Mouse (Mus musculus): Measurements from ENCODE around the gene Msln. TPM values are rescaled to one million over a fixed set of nuclear protein-coding genes. Genes with fewer than 3 reads are reported as not detected.

The Msln gene
- 66.0 and 71.7 TPM in 2 replicates for polyA plus RNA-seq (2015; fragmentation: Nextera tagmentation; extraction: Ambion mirVana)

DNA sequence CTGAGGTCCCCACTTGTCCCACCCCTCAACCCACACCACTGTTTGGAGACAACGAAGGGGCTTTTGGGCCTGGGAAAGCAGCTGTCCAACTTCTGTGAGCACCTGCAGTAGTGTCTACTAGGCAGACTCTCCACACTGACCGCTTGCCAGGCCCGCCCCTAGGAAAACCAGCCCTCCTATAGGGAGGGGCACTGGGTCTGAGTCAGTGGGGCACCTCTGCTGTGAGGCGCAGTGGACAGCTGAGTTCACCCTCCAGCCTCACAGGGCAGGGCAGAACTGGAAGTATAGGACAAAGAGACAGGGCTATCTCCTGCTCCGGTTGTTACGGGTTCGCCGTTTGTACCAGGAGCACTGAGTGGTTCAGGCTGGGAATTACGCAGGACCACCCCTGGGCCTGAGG lies at the start of gene Msln:
TSS of gene Msln (minus strand) at position 138 of the 400 bp plus-strand sequence.

DNA sequence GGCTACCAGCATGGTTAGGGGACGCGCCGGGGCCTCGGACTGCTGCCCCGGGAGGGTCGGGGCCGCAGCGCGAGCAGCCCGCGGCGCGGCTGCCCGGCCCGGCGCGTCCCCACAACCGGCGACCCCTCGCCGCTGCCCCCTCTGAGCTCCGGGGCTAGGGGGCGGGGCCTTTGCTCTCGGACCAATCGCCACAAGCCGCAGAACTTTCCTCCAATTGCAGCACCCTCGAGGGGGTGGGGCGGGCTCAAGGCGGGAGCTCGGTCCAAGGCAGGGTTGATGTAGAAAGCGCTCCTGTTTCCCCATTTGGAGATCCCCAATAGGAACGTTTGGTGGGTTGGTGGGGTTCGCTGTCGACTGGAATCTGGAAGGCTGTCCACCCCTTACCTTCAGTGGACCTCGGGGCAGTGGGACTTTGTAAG lies 42.8 kb upstream of the Msln start, which contains the start of gene Metrn:
TSS of gene Metrn (minus strand) at position 186 of the 419 bp plus-strand sequence.

DNA sequence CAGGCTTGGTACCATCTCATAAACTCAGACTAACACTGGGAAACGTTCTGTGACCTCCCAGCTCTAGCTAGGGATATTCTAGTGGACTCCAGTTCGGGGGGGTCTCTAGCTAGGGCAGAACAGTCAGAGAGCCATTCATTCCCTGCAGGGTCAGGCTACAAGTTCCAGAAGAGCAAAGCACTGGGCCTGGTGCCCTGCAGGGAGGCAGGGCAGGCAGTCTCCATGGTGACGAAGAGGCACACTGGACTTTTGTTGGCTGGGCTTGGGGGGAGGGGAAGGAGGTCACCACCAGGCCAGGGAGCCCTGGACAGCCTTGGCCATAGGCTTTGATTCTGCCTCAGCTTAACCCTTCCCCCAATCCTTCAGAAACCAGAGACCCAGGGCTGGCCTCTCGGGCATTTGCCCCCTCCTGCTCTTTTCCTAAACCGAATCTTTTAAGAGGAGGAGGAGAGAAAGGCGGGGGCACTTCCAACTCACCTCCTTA lies 41.5 kb upstream of the Msln start, which contains the start of gene AC134908.4:
TSS of gene AC134908.4 (minus strand) at position 51 of the 484 bp plus-strand sequence.

DNA sequence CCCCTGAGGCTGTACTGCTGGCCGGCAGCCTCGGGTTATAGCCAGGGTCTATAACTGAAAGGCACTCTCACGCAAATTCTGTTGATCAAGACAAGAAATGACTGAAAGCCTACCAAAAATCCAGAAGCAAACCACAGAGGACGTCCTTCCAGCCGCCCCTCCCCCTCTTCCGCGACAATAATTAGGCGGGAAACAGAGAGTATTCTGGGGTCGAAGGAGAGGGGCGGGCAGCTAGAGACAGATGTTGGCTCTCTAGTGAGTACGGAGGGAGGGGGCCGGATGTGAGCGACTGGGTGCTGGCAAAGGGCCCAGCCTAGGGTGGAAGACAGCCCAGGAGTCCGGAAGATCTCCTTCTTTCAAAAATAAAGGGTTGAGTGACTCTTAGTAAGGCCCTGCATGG lies 38.4 kb upstream of the Msln start, which contains the start of gene Fam173a:
TSS of gene Fam173a (minus strand) at position 287 of the 400 bp plus-strand sequence.

DNA sequence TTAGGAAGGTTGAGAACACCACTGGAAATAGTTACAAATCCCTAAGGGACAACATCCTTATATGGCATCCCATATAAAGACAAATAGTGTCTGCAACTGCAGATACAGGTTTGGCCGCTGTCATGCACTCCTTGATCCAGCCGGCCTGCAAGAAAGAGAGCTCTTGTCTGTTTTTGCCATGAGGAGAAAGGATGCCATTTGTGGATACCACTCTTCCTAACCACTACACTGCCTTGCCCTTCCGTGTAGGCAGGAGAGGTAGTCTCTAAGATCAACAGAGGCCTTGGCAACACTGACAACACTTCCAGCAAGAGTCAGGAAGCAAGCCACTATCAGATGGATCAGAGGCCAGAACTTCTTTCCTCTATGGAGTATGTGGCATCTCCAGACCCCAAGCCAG lies 32.1 kb upstream of the Msln start, which contains the start of gene Ccdc78:
TSS of gene Ccdc78 (plus strand) at position 301 of the 400 bp plus-strand sequence.

DNA sequence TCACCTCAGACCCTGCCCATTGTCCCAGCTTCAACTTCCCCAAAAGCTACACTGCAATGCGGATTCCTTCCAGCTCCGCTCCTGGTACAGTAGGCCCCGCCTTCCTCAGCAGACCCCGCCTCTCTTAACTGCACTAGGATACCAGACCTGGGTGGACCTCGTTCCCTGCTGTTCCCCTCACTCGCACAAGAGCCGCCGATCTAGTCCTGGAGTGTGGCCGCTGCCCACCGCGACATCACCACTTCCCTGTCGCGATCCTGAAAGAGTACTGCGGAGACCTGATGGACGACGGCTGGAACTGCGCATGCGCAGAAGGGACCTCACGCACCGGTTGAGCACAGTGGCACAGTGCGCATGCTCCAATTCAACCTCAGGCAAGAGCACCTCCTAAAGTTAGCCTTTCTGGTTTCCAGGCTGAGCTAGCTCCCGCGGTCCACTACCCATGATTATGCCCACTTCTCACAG lies 31.1 kb upstream of the Msln start, which contains the start of gene Haghl:
TSS of gene Haghl (minus strand) at position 393 of the 465 bp plus-strand sequence.

DNA sequence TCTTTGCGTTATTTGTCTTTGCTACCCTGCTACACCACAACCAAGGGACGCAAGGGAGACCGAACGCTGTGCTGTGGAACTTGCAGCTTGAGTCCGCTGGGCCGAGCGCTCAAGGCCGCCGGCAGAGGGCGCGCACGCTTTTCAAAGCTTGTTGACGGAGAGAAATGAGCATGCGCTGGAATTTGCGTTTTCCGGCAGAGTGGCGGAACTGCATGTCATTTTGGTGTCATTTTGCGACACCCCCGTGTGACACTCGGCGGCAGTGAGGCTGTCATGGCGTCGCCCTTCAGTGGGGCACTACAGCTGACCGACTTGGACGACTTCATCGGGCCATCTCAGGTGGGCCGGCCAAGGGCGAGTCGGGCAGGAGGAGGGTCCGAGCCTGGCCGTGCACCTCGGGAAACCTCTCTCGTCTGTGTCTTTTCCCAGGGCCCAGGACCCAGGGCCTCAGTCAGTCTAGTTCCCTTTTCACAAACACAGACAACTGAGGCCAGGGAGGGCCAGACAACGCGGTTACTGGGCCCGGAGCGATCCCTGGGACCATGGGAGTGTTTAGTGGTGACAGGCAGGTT lies 19.5 kb upstream of the Msln start, which contains the start of gene Narfl:
TSS of gene Narfl (plus strand) at position 228 of the 572 bp plus-strand sequence.

DNA sequence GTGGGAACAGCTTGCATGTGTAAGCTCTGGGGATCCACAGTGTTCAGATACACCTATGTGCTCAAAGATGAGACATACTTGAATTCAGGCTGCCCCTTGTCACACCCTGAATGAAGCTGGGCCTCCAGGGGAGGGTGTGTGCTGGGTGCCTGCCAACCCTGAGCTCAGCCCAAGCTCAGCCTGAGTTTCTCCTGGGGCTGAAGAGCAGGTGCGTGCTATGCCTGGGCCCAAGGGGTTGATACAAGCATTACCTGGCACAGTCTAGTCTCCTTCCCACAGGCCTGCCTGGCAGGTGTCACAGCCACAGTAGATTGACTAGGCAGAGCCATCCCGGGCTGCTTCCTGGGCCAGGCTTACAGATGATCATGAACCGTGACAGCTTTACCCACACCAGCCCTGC lies 18.4 kb downstream of the Msln start, which contains the start of gene Mslnl:
TSS of gene Mslnl (plus strand) at position 298 of the 400 bp plus-strand sequence.

DNA sequence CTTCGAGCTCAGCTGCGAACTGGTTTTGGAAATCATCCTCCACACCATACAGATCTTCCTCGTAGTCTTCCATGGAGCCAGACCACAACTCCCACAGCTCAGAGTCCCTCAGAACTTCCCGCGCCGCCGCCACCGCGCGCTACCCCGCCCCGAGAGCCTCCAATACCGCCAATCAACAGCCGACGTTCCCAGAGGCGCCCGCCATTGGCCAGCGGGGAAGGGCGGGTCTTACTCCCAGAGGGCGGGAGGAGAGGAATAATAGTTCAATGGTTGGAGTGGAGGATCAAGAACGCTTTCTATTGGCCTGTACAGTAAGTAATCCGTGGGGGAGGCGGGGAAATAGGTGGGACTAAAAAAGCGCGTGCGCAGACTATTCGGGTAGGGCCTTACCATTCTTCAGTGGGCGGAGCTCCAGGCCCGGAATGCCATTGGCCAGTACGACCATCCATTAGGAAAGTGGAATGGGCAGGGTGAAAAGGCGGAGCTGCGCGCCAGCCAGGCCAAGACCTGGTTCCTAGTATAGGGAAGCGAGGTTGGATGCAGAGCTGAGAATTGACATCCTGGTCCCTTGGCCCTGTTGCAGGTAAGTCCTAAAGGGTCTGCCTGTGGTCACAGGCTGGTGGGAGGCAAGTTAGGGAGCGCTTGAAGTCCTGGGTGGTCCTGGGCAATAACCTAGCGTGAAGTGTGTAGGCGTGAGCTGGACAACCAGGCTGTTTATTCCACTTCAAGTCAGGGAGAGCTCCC lies 26.7 kb downstream of the Msln start, which contains the start of the genes Chtf18 and Rpusd1:
TSS of gene Chtf18 (minus strand) at position 155 of the 744 bp plus-strand sequence.
TSS of gene Rpusd1 (plus strand) at position 406 of the 744 bp plus-strand sequence.

DNA sequence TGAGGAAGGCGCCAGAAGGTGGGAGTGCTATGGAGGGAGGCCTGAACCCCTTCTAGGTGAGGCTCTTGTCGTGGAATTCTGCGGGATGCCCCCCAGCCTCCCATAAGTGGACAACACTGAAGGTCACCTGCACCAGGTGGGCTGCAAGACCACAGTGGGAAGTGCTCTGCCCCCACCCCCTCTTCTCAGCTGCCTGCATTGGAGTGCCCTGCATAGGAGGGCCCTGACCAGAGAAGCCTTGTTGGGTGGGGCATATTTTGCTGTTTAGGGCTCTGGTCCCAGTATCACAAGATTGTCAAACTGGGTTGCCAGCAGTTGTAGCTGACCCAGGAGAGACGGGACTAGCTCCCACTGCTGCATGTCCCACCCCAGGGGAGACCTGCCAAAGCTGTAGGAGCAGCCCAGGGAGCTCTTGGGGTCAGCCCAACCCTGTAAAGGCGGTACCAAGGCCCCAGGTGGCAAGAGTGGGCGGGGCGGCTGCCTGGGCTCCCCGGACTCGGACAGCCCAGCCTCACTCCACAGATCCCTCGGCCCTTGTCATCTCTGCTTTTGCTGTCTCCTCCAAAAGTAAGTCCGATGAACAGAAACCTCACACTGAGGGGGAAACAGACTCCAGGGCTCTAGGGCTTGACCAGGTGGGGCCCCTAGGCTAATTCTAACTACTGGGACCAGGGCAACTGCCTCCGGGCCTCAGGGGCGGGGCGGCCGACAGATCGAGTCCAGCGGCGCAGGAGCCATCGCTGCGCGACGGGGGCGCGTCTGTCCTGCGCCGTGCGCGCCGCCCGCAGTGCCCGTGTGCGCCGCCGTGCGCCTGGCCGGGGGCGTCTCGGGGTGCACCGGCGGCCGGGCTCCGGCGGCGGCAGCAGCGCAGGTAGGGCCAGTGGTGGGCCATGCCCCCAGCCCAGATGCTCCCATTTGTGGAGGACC lies 37.2 kb downstream of the Msln start, which contains the start of gene Gng13:
TSS of gene Gng13 (plus strand) at position 461 of the 927 bp plus-strand sequence.

Other genes starting within 250 kb of the Msln start
- gene Sox8, start 183.7 kb downstream of the Msln start, polyA plus RNA-seq (2015; fragmentation: Nextera tagmentation; extraction: Ambion mirVana), result 0.17 and 0.22 TPM in 2 replicates
- gene Lmf1, start 175.3 kb downstream of the Msln start, polyA plus RNA-seq (2015; fragmentation: Nextera tagmentation; extraction: Ambion mirVana), result 6.1 and 7.9 TPM in 2 replicates
- 0.97 and 2.3 TPM in 2 replicates for gene Gng13, start 37.2 kb downstream of the Msln start, polyA plus RNA-seq (2015; fragmentation: Nextera tagmentation; extraction: Ambion mirVana)
- 23.3 and 29.4 TPM in 2 replicates for gene Chtf18, start 27.0 kb downstream of the Msln start, polyA plus RNA-seq (2015; fragmentation: Nextera tagmentation; extraction: Ambion mirVana)
- 9.7 and 10.3 TPM in 2 replicates for gene Rpusd1, start 26.7 kb downstream of the Msln start, polyA plus RNA-seq (2015; fragmentation: Nextera tagmentation; extraction: Ambion mirVana)
- not detected in 2 replicates for gene Mslnl, start 18.3 kb downstream of the Msln start, polyA plus RNA-seq (2015; fragmentation: Nextera tagmentation; extraction: Ambion mirVana)
- gene Narfl, start 19.4 kb upstream of the Msln start, polyA plus RNA-seq (2015; fragmentation: Nextera tagmentation; extraction: Ambion mirVana), result 17.6 and 18.6 TPM in 2 replicates
- gene Haghl, start 31.3 kb upstream of the Msln start, polyA plus RNA-seq (2015; fragmentation: Nextera tagmentation; extraction: Ambion mirVana), result 24.5 and 25.5 TPM in 2 replicates
- 0.10 and 0.19 TPM in 2 replicates for gene Ccdc78, start 32.2 kb upstream of the Msln start, polyA plus RNA-seq (2015; fragmentation: Nextera tagmentation; extraction: Ambion mirVana)
- gene Fam173a, start 38.5 kb upstream of the Msln start, polyA plus RNA-seq (2015; fragmentation: Nextera tagmentation; extraction: Ambion mirVana), result 64.4 and 68.0 TPM in 2 replicates
- gene AC134908.4, start 41.3 kb upstream of the Msln start, polyA plus RNA-seq (2015; fragmentation: Nextera tagmentation; extraction: Ambion mirVana), result not detected in 2 replicates
- gene Metrn, start 42.8 kb upstream of the Msln start, polyA plus RNA-seq (2015; fragmentation: Nextera tagmentation; extraction: Ambion mirVana), result 42.7 and 43.8 TPM in 2 replicates
- gene Fbxl16, start 54.7 kb upstream of the Msln start, polyA plus RNA-seq (2015; fragmentation: Nextera tagmentation; extraction: Ambion mirVana), result 0.38 and 0.73 TPM in 2 replicates
- 9.9 and 11.4 TPM in 2 replicates for gene Wdr24, start 69.2 kb upstream of the Msln start, polyA plus RNA-seq (2015; fragmentation: Nextera tagmentation; extraction: Ambion mirVana)
- 12.0 and 13.3 TPM in 2 replicates for gene Jmjd8, start 74.5 kb upstream of the Msln start, polyA plus RNA-seq (2015; fragmentation: Nextera tagmentation; extraction: Ambion mirVana)
- gene Stub1, start 79.0 kb upstream of the Msln start, polyA plus RNA-seq (2015; fragmentation: Nextera tagmentation; extraction: Ambion mirVana), result 123 and 132 TPM in 2 replicates
- gene Rhbdl1, start 82.9 kb upstream of the Msln start, polyA plus RNA-seq (2015; fragmentation: Nextera tagmentation; extraction: Ambion mirVana), result 1.4 and 1.9 TPM in 2 replicates
- 1.0 and 1.1 TPM in 2 replicates for gene Gm20683, start 87.4 kb upstream of the Msln start, polyA plus RNA-seq (2015; fragmentation: Nextera tagmentation; extraction: Ambion mirVana)
- 12.9 and 13.5 TPM in 2 replicates for gene Rhot2, start 90.5 kb upstream of the Msln start, polyA plus RNA-seq (2015; fragmentation: Nextera tagmentation; extraction: Ambion mirVana)
- 10.9 and 12.9 TPM in 2 replicates for gene Wdr90, start 107.1 kb upstream of the Msln start, polyA plus RNA-seq (2015; fragmentation: Nextera tagmentation; extraction: Ambion mirVana)
- 38.2 and 38.4 TPM in 2 replicates for gene Mcrip2, start 114.4 kb upstream of the Msln start, polyA plus RNA-seq (2015; fragmentation: Nextera tagmentation; extraction: Ambion mirVana)
- 34.2 and 34.8 TPM in 2 replicates for gene Mettl26, start 120.7 kb upstream of the Msln start, polyA plus RNA-seq (2015; fragmentation: Nextera tagmentation; extraction: Ambion mirVana)
- gene Wfikkn1, start 126.5 kb upstream of the Msln start, polyA plus RNA-seq (2015; fragmentation: Nextera tagmentation; extraction: Ambion mirVana), result 0.30 and 0.38 TPM in 2 replicates
- gene Rab40c, start 165.3 kb upstream of the Msln start, polyA plus RNA-seq (2015; fragmentation: Nextera tagmentation; extraction: Ambion mirVana), result 7.1 and 9.0 TPM in 2 replicates
- 119 and 130 TPM in 2 replicates for gene Pigq, start 190.6 kb upstream of the Msln start, polyA plus RNA-seq (2015; fragmentation: Nextera tagmentation; extraction: Ambion mirVana)
- 7.8 and 8.1 TPM in 2 replicates for gene Nhlrc4, start 190.6 kb upstream of the Msln start, polyA plus RNA-seq (2015; fragmentation: Nextera tagmentation; extraction: Ambion mirVana)
- 0.07 and 0.11 TPM in 2 replicates for gene A930017K11Rik, start 198.2 kb upstream of the Msln start, polyA plus RNA-seq (2015; fragmentation: Nextera tagmentation; extraction: Ambion mirVana)
- gene Capn15, start 231.4 kb upstream of the Msln start, polyA plus RNA-seq (2015; fragmentation: Nextera tagmentation; extraction: Ambion mirVana), result 15.0 and 15.2 TPM in 2 replicates

Measured in spleen, postnatal 0 days (tissue).